Mouse (Mus musculus): ENCODE measurements at regions not wholly inside any gene's neighbourhood (a gene's known extent, or its start where the extent isn't known, plus 50 kb on each side); places are given as distances from the start of the nearest gene placed in this dataset.

GRCm38 (mm10) chr13:42518686-42519085 is 161.7 kb upstream of the Phactr1 start:
- DNase-seq, result no peak

DNA sequence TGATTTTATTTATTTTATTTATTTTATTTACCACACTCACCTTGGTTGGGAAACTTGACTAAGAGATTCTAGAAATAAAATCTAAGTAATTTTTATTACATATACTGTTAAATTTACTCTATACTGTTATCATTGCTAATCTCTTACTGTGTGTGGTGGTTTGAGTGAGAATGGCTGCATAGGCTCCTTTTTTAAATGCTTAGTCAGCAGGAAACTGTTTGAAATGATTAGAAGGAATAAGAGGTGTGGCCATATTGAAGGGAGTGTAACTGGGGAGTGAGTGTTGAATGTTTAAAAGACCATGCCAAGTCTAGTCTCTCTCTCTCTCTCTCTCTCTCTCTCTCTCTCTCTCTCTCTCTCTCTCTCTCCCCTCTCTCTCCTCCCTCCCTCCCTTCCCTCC is 157.9 kb upstream of the Phactr1 start:
- DNase-seq, result no peak

DNA sequence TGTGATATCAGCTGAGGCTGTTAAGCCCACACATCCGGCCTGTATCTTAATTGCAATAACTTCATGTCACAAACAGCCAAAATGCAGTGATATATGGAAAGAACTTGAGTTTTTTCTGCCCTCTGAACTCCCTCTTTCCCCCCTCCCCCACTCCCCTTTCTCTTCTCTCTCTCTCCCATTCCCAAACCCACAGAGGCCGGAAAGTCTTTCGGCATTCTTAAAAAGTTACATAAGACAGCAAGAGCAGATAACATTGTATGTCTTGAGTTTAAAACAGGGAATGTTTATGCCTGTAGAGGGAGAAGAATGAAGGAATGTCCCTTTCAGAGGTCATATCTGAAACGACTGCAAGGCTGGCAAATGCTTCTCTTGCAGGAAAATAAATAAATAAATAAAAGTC is 154.3 kb upstream of the Phactr1 start:
- DNase-seq, result no peak

DNA sequence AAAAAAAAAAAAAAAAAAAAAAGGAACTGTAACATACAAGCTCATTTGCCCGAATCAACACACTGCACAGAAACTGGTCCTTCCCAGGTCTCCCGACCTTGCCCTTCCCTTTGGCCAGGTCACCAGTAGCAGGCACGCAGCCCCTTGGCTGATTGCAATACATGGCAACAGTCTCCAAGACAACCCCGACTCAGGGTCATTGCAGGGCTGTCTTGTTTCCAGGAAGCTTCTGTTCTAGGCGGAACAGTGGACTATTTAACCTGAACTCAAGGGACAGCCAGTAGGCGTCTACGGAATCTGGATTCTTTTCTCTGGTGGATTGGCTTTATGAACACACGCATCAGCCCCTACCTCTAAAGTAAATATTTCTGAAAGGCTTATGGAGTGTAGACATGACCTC is 153.5 kb upstream of the Phactr1 start:
- DNase-seq, result no peak

DNA sequence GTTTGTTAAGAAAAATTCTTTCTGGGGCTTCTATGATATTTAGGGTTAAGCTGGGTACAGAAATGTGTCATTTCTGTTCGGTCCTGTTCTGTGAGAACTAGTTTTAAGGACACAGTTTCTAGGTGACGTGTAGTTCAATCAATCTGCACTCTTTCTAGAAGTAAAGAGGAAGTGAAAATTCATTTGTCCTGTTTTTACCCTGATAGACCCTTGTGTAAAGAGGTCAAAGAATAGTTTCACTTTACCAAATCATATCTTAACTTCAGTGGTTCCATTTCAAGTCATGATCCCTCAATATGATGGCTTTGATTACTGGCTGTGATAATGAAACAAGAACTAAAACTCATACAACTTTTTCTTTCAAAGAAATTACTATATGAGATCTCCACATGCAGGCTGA is 152.3 kb upstream of the Phactr1 start:
- no peak for DNase-seq

DNA sequence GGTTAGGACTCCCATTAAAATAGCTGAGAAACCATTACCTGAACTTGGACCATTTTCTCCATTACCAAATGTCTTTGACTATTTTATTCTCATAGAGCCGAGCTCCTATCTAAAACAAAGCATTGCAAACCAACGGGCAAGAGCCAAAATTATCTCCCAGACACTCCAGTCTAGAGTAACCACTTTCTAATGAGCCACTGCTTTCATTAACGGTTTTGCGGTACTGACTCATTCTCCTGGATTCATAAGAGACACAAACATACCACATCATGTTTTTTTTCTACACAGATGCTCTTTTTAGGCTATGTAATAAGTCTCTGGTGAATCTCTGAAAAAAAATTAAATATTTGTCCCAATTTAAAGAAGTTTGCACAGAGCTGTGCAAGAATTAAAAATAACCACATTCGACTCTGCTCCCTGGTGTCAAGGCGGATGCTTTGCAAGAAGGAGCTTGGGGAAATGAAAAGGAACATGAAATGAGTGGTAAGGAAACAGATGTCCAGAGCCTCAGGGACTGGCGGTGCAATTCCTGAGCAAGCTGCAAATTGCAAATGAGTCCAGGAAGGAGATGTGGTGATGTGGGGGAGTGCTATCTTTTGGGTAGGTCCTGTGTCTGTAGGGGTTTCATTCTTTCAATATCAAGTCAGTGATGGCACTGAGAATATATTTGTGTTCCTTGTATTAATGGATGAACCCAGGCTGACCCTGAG is 143.8 kb upstream of the Phactr1 start:
- DNase-seq, result no peak

- no peak for DNase-seq
Measured at GRCm38 (mm10) chr13:42538046-42538445, 142.4 kb upstream of the Phactr1 start.

DNA sequence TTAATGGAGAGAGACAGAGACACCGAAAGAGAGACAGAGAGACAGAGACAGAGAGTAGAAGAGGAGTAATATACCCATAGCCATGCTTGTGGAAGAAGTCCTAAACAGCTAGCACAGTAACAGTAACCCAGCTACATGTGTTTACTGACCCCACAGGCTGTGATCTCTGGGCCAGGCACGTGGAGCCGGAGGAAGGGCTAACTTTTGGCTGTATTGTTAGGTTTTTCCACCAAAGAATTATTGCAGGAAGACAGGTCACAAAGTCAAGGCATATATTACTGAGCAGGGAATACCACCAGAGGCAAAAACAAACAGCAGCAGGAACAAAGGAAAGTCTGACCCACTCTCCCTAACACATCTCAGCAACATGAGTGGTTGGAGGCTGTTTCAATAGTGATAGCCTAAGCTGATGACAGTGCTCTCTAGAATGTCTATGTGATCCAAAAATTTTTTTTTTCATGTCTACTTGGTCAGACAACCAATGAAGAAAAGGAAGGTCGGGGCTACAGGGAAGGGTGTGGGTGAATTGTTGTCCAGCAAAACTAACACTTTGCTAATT is 135.8 kb upstream of the Phactr1 start:
- no peak for DNase-seq

GRCm38 (mm10) chr13:42546389-42546788 is 134.0 kb upstream of the Phactr1 start:
- no peak for DNase-seq

GRCm38 (mm10) chr13:42546851-42547250 is 133.6 kb upstream of the Phactr1 start:
- DNase-seq, result no peak

GRCm38 (mm10) chr13:42549021-42549559 is 131.3 kb upstream of the Phactr1 start:
- no peak for DNase-seq

DNA sequence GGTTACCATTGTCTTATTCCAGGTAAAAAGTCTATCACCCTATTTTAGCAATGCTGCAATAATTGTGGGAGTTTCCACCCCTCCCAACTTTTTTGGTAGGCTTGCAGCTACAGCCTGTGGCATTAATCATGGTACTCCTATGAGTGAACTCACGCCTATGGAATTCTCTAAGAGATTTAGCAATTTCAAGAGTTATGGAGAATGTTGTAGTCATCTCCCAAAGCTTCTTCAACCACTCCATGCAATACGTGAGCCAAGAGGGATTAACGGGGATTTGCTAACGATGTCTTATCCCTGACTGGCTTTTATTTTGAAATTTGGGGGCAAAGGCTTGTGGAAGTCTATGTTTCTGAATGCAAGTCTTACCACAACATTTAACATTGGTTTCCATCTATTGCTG is 125.5 kb upstream of the Phactr1 start:
- no peak for DNase-seq

DNA sequence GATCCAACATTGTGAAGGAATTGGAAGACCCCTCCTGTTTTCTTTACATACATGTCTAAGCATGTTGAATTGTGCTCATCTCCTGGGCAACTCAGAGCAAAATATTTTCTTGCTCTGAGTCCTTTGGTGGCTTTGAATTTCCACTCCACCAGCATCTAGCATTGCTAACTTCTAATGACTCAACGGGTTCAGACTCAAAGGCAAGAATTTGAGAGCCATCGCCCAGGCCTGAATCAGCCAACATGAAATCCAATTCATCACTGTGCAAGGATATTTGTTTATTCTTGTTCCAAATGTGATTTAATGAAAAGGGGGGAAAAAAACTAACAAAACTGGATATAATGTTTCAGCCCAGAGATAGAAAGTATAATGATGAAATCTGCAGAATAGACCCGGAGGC is 121.9 kb upstream of the Phactr1 start:
- no peak for DNase-seq

GRCm38 (mm10) chr13:42561446-42561845 is 119.0 kb upstream of the Phactr1 start:
- DNase-seq, result no peak

DNA sequence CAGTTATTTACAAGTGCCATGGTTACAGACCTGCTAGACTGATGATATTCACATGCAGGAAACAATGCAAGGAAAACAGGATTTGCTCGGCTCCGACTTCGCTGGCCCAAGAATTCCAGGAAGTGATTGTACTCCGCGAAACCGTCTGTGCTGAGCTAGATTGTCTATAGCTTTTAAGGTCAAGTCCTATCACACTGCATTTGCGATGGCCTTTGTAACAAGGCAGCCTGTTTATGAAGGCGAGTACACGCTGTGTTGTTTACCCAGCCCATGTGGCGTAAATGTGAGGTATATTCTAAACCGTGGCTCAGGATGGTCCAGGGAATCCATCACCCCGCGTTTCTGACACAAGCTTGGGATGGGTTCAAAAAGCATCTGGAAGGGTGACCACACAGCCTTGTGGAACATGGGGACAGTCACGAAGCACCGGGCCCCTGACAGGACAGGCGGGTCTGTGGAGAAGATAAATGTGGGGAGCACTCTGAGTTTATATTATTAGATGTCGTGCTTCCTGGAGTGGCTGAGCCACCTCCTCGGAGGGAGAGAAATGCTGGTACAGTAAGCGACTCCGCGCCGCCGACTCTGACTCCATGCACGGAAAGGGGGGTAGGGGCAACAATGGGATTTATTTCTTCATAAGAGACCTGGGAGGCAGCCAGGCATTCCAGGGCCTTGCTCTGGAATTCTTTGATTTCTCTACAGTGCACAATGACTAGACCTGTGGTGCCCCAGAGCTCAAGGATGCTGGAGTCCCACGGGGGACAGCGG is 114.9 kb upstream of the Phactr1 start:
- DNase-seq, result no peak

GRCm38 (mm10) chr13:42570600-42571348 is 109.6 kb upstream of the Phactr1 start:
- no peak for DNase-seq

GRCm38 (mm10) chr13:42574189-42574588 is 106.2 kb upstream of the Phactr1 start:
- no peak for DNase-seq

DNA sequence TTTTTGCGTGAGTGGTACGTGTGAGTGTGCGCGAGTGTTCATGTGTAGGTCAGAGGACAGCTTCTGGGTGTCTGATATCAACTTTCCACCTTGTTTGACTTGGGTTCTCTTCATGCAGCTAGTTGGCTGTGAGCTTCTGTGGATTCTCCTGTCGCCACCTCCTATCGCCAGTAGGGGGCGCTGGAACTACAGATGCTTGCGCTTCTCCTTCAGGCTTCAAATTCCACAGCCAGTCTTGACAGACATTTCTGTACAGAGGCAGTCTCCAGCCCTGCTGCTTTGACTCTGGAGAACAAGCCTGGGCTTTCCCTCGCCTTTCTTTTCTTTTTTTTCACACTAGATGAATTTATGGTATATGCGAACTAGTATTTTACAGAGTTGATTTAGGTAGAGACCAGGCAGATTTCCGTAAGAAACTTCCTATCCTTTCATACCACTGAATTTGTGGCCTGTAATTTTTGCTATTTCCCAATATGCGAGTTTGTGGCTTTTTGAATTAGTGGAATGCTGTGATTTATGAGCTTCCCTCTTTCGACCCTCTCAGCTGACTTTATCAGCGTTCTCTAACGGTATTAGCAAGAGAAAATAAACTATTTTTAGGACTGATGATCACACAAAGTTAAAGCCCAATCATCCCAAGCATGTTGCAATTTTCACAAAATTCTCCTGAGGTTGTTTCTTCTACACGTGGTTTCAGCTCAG is 104.5 kb upstream of the Phactr1 start:
- peak; percentile 85 for DNase-seq

GRCm38 (mm10) chr13:42579471-42579870 is 101.0 kb upstream of the Phactr1 start:
- DNase-seq, result no peak

- DNase-seq, result no peak
Measured at GRCm38 (mm10) chr13:42589136-42589535, 91.3 kb upstream of the Phactr1 start.

- DNase-seq, result no peak
Measured at GRCm38 (mm10) chr13:42589607-42590006, 90.8 kb upstream of the Phactr1 start.

DNA sequence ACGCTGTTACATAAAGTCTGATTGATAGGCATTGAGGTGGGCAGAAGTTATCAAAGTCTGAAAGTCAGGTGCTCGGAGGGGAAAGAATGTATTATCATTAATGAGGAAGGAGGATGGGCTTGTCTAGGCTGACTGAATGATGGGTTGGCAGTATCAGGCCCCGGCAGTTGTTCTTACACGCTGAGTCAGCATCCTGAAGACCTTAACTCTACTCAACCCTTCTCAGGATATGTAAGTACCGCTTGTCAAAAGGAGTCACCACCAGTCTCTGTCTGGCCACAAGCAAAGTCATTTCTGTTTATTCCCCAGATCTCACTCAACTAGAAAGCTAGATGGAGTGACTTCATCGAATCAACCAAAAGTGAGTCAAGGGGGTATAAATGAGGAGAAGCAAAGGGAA is 90.0 kb upstream of the Phactr1 start:
- DNase-seq, result no peak

- DNase-seq, result no peak
Measured at GRCm38 (mm10) chr13:42592945-42593344, 87.5 kb upstream of the Phactr1 start.

Measured in right cerebral cortex, postnatal 14 days (tissue).